26 mouse cellular contexts compared by ENCODE assay signal in genomic region chr14:31644183-31644830, GRCm38 (mm10). TPM values are rescaled to one million over a fixed set of nuclear protein-coding genes. Genes with fewer than 3 reads are reported as not detected.
DNase-seq lines count a peak whose midpoint lies in the region; ATAC-seq and TF ChIP-seq lines count a peak whose summit lies in the region.
"Had no signal": no experiment of that assay in that cellular context is flagged by ENCODE, and none has a peak within 500 bp of the region (broad histone marks: within the 10 kb centered on the region; RNA-seq: fewer than 3 reads in every experiment).

No protein-coding gene starts in this region.

- no peak overlapping the region for H3K9ac ChIP-seq in intestine, postnatal 0 days (ENCODE audit: low read depth, low read length)
- H3K9ac ChIP-seq: embryonic facial prominence, embryonic 15.5 days; heart, embryonic 12.5 days; hindbrain, embryonic 15.5 days; limb, embryonic 15.5 days had no signal

- DNase-seq in adrenal gland, adult (ENCODE audit: inconsistent age in 2 of 2, low spot score in 1 of 2): peak; percentile 86 to 94
- DNase-seq in adrenal gland, postnatal 4 days (ENCODE audit: low spot score in 2 of 2): no peak
- DNase-seq in ovary, adult 18-20 months (ENCODE audit: low spot score): peak; percentile 76
- no peak for DNase-seq in ovary, postnatal 10 days (ENCODE audit: low spot score)
- no peak for DNase-seq in left cerebral cortex, adult 2 months (ENCODE audit: extremely low spot score in 1 of 2, low spot score in 2 of 2)
- no peak for DNase-seq in lung, adult 2 months
- DNase-seq: cerebellum, adult 11 months; cerebellum, postnatal 14 days; embryo, embryonic 11 days; lung, postnatal 10 days; right cerebral cortex, postnatal 25 days; thymus, postnatal 36 days had no signal

- no peak for TF ChIP-seq CTCF in intestine, postnatal 0 days (IDR thresholded peaks at IDR 0.05; ENCODE audit: low read depth)
- no peak for TF ChIP-seq CTCF in small intestine, adult 2 months (IDR thresholded peaks at IDR 0.05; ENCODE audit: extremely low read depth, insufficient read length, insufficient replicate concordance, low read depth, low read length)
- no peak for TF ChIP-seq CTCF in left cerebral cortex, adult 2 months (IDR thresholded peaks at IDR 0.05)
- TF ChIP-seq CTCF in lung, adult 2 months (IDR thresholded peaks at IDR 0.05; ENCODE audit: insufficient read depth, low read length): no peak

- H3K4me1 ChIP-seq in intestine, postnatal 0 days (replicated peaks; ENCODE audit: control insufficient read depth, insufficient read depth, low read length): peaks cover 3% of the 10 kb centered on the region; the same call in 1 of the 2 replicates
- H3K4me1 ChIP-seq in small intestine, adult 2 months (ENCODE audit: control insufficient read depth, insufficient read depth, insufficient read length, low read length): peaks cover 13% of the 10 kb centered on the region; the same call in 1 of the 2 replicates
- peaks cover 3% of the 10 kb centered on the region for H3K4me1 ChIP-seq in lung, adult 2 months (ENCODE audit: control insufficient read depth, insufficient read depth, low read length)

- no peaks in the 10 kb centered on the region for H3K9me3 ChIP-seq in intestine, postnatal 0 days (ENCODE audit: control insufficient read depth)
- H3K9me3 ChIP-seq: embryonic facial prominence, embryonic 15.5 days; G1E; heart, embryonic 12.5 days; hindbrain, embryonic 15.5 days; limb, embryonic 15.5 days; megakaryocyte, embryonic 14.5 days had no signal

- peak overlapping the region; percentile 80 for H3K27ac ChIP-seq in intestine, postnatal 0 days (ENCODE audit: low read depth, low read length)
- peak overlapping the region; percentile 89 for H3K27ac ChIP-seq in small intestine, adult 2 months (ENCODE audit: insufficient read depth, low read depth, low read length)
- H3K27ac ChIP-seq in left cerebral cortex, adult 2 months: no peak overlapping the region
- H3K27ac ChIP-seq: embryonic facial prominence, embryonic 15.5 days; hindbrain, embryonic 15.5 days; limb, embryonic 15.5 days had no signal

- no peak for TF ChIP-seq POLR2A in small intestine, adult 2 months (IDR thresholded peaks at IDR 0.05; ENCODE audit: low read depth, low read length)
- no peak for TF ChIP-seq POLR2A in lung, adult 2 months (IDR thresholded peaks at IDR 0.05; ENCODE audit: borderline replicate concordance, extremely low read depth, low read depth, low read length)

- no peak overlapping the region for H3K4me2 ChIP-seq in intestine, postnatal 0 days (replicated peaks; ENCODE audit: low read depth)
- H3K4me2 ChIP-seq: embryonic facial prominence, embryonic 15.5 days; heart, embryonic 12.5 days; hindbrain, embryonic 15.5 days; limb, embryonic 15.5 days had no signal

- no peak for ATAC-seq in intestine, postnatal 0 days
- ATAC-seq: CD4-positive, CD25-positive, alpha-beta regulatory T cell, adult 4 months had no signal

- H3K27me3 ChIP-seq in intestine, postnatal 0 days (replicated peaks; ENCODE audit: control insufficient read depth, insufficient read depth, low read length): no peaks in the 10 kb centered on the region
- no peaks in the 10 kb centered on the region for H3K27me3 ChIP-seq in small intestine, adult 2 months (ENCODE audit: control insufficient read depth, insufficient read depth, low read length)
- H3K27me3 ChIP-seq: embryonic facial prominence, embryonic 15.5 days; heart, embryonic 12.5 days; hindbrain, embryonic 15.5 days; limb, embryonic 15.5 days; megakaryocyte, embryonic 14.5 days had no signal

- H3K36me3 ChIP-seq in intestine, postnatal 0 days (ENCODE audit: control insufficient read depth, insufficient read depth): no peaks in the 10 kb centered on the region
- H3K36me3 ChIP-seq in small intestine, adult 2 months (ENCODE audit: control insufficient read depth, insufficient read depth, low read length): no peaks in the 10 kb centered on the region
- H3K36me3 ChIP-seq: embryonic facial prominence, embryonic 15.5 days; heart, embryonic 12.5 days; hindbrain, embryonic 15.5 days; limb, embryonic 15.5 days had no signal

- no peak overlapping the region for H3K4me3 ChIP-seq in intestine, postnatal 0 days (ENCODE audit: low read depth, low read length)
- no peak overlapping the region for H3K4me3 ChIP-seq in small intestine, adult 2 months (ENCODE audit: low read depth, low read length)
- no peak overlapping the region for H3K4me3 ChIP-seq in left cerebral cortex, adult 2 months
- no peak overlapping the region for H3K4me3 ChIP-seq in lung, adult 2 months (replicated peaks; ENCODE audit: extremely low read depth, low read depth, low read length)
- H3K4me3 ChIP-seq: embryonic facial prominence, embryonic 15.5 days; heart, embryonic 12.5 days; hindbrain, embryonic 15.5 days; limb, embryonic 15.5 days; megakaryocyte, embryonic 14.5 days had no signal

- 61% methylated on average over 5 of the region's 5 CpGs for WGBS in intestine, postnatal 0 days
- WGBS in small intestine, adult 2 months: 47% methylated on average over 5 of the region's 5 CpGs
- 69% methylated on average over 5 of the region's 5 CpGs for WGBS in lung, adult 2 months

- intact Hi-C loops in left cerebral cortex, adult 2 months (cut with DNase I): no loop called here

RNA-seq across cellular contexts. Expression of gene Hacl1, which starts 3.2 kb away (rescaled TPM):
- 10 to 100 TPM; 75.9 to 86.7 TPM for total RNA-seq in adrenal gland, postnatal 4 days (2021)
- polyA plus RNA-seq in intestine, postnatal 0 days (2015; fragmentation: Nextera tagmentation; extraction: Ambion mirVana): 35.5 and 41.3 TPM in 2 replicates
- 1.7 and 4.3 TPM in 2 replicates for polyA plus RNA-seq in small intestine, adult 2 months (2012; rRNA removed)
- 1 to 10 TPM; 4.4 to 6.7 TPM for total RNA-seq in left cerebral cortex, adult 2 months (2021)
- 7.8 and 10.7 TPM in 2 replicates for polyA plus RNA-seq in lung, adult 2 months (2012; rRNA removed)

RNA-seq across cellular contexts. Expression of gene Btd, which starts 3.5 kb away (rescaled TPM):
- 10 to 100 TPM; 62.4 to 63.5 TPM for total RNA-seq in adrenal gland, postnatal 4 days (2021)
- 45.5 and 48.5 TPM in 2 replicates for polyA plus RNA-seq in intestine, postnatal 0 days (2015; fragmentation: Nextera tagmentation; extraction: Ambion mirVana)
- 10.8 and 26.5 TPM in 2 replicates for polyA plus RNA-seq in small intestine, adult 2 months (2012; rRNA removed)
- 1 to 10 TPM; 8.4 to 8.8 TPM for total RNA-seq in left cerebral cortex, adult 2 months (2021)
- polyA plus RNA-seq in lung, adult 2 months (2012; rRNA removed): 27.5 and 52.3 TPM in 2 replicates

RNA-seq across cellular contexts. Expression of gene Gm49387, which starts 3.6 kb away (rescaled TPM):
- not detected for total RNA-seq in adrenal gland, postnatal 4 days (2021)
- polyA plus RNA-seq in intestine, postnatal 0 days (2015; fragmentation: Nextera tagmentation; extraction: Ambion mirVana): 0.94 TPM in 1 of 2 replicates, not detected in the other
- not detected in 2 replicates for polyA plus RNA-seq in small intestine, adult 2 months (2012; rRNA removed)
- not detected for total RNA-seq in left cerebral cortex, adult 2 months (2021)
- not detected in 2 replicates for polyA plus RNA-seq in lung, adult 2 months (2012; rRNA removed)
- total RNA-seq: G1E; gastrocnemius, postnatal 4 days; layer of hippocampus, postnatal 14 days; midbrain, postnatal 0 days had no signal
- polyA plus RNA-seq: forebrain, embryonic 11.5 days; G1E; hindbrain, embryonic 15.5 days; large intestine, adult 2 months; midbrain, postnatal 0 days had no signal

RNA-seq across cellular contexts. Expression of gene Colq, which starts 53.2 kb away (rescaled TPM):
- under 1 TPM; 0.51 to 0.76 TPM for total RNA-seq in adrenal gland, postnatal 4 days (2021)
- polyA plus RNA-seq in intestine, postnatal 0 days (2015; fragmentation: Nextera tagmentation; extraction: Ambion mirVana): 0.66 and 0.68 TPM in 2 replicates
- polyA plus RNA-seq in small intestine, adult 2 months (2012; rRNA removed): 0.39 and 0.77 TPM in 2 replicates
- 1 to 10 TPM; 1.1 to 1.8 TPM for total RNA-seq in left cerebral cortex, adult 2 months (2021)
- 37.6 and 55.3 TPM in 2 replicates for polyA plus RNA-seq in lung, adult 2 months (2012; rRNA removed)
- total RNA-seq: midbrain, postnatal 0 days had no signal
- polyA plus RNA-seq: forebrain, embryonic 11.5 days; G1E had no signal

Comparison
In these comparisons a context has a peak if more than half of its experiments do, and no peak if none do; other contexts are left out.
1. DNase-seq: peak in adrenal gland, adult (2 of 2) and ovary, adult 18-20 months (single experiment); none in adrenal gland, postnatal 4 days (0 of 2), ovary, postnatal 10 days (single experiment), left cerebral cortex, adult 2 months (0 of 2) and lung, adult 2 months (single experiment).